Mouse (Mus musculus) embryonic facial prominence, embryonic 11.5 days (tissue): ENCODE results near the gene Dcaf15. TPM values are rescaled to one million over a fixed set of nuclear protein-coding genes. Genes with fewer than 3 reads are reported as not detected.
A peak's percentile ranks its signal among the peaks of the same experiment; 100 is the strongest.

Experiments
- ATAC-seq: fragments of 200-750 bp; cut with Nextera tagmentation; replicated peaks from 2 replicates; pipeline ENCODE4 v1.8.0; 2017; ENCODE audit warnings: low read depth; ENCODE audit not compliant: insufficient number of reproducible peaks, low FRiP score, low TSS enrichment
- DNase-seq: peaks from one replicate; pipeline ENCODE4 v3.0.0-alpha.2; 2015; ENCODE audit warnings: low spot score
- H3K27ac ChIP-seq: fragments of 300-500 bp; sonication (generic); replicated peaks from 2 replicates; pipeline ENCODE4 v1.5.1; 2014; ENCODE audit warnings: mild to moderate bottlenecking, low read depth, low read length, control low read depth
- H3K27me3 ChIP-seq: fragments of 300-500 bp; sonication (generic); 2 replicates; pipeline ENCODE4 v1.6.1; 2014; ENCODE audit warnings: mild to moderate bottlenecking, low read length, moderate library complexity, mixed read lengths; ENCODE audit not compliant: control insufficient read depth, insufficient read depth
- H3K36me3 ChIP-seq: fragments of 300-500 bp; sonication (generic); replicated peaks from 2 replicates; pipeline ENCODE4 v1.6.1; 2014; ENCODE audit warnings: low read depth, mild to moderate bottlenecking, low read length, moderate library complexity, mixed read lengths; ENCODE audit not compliant: control insufficient read depth, insufficient read depth
- H3K4me1 ChIP-seq: fragments of 300-500 bp; sonication (generic); 2 replicates; pipeline ENCODE4 v1.6.1; 2014; ENCODE audit warnings: low read length, mixed read lengths; ENCODE audit not compliant: control insufficient read depth, insufficient read depth
- H3K4me2 ChIP-seq: fragments of 300-500 bp; sonication (generic); 2 replicates; pipeline ENCODE4 v1.6.1; 2014; ENCODE audit warnings: low read depth, mild to moderate bottlenecking, control low read depth, low read length, moderate library complexity
- H3K4me3 ChIP-seq: fragments of 300-500 bp; sonication (generic); 2 replicates; pipeline ENCODE4 v1.5.1; 2014; ENCODE audit warnings: low read depth, low read length, control low read depth
- H3K9ac ChIP-seq: fragments of 300-500 bp; sonication (generic); replicated peaks from 2 replicates; pipeline ENCODE4 v1.6.1; 2014; ENCODE audit warnings: mild to moderate bottlenecking, control low read depth, low read length
- H3K9me3 ChIP-seq: fragments of 300-500 bp; sonication (generic); replicated peaks from 2 replicates; pipeline ENCODE4 v1.6.1; 2016; ENCODE audit warnings: mild to moderate bottlenecking, low read length, inconsistent platforms, mixed read lengths; ENCODE audit not compliant: control insufficient read depth
- whole genome bisulfite sequencing: fragments of 180-500 bp; shearing (Covaris S2); extraction: QIAGEN DNeasy Blood & Tissue Kit; methylation state at CpG from one replicate; pipeline ENCODE4 v1.1.7; 2014; 5-methylcytosine and 5-hydroxymethylcytosine counted together
- polyA plus RNA-seq: library from polyadenylated mRNA; unstranded; fragments of >200 nt; fragmentation: Nextera tagmentation; extraction: Ambion mirVana; gene quantifications from 2 replicates; pipeline ENCODE4 v1.2.1, GENCODE M21; 2014

The Dcaf15 gene
- polyA plus RNA-seq, 1 experiment from 2014 or later, result 9.8 TPM

- no peaks in the 10 kb centered on the region for H3K36me3 ChIP-seq
- no peaks in the 10 kb centered on the region for H3K27me3 ChIP-seq
- DNase-seq, result no peak
- H3K9me3 ChIP-seq, result no peaks in the 10 kb centered on the region
- peaks cover 2% of the 10 kb centered on the region; the same call in 1 of the 2 replicates for H3K4me1 ChIP-seq
- 64% methylated on average over 12 of the region's 12 CpGs for WGBS
- no peak overlapping the region for H3K27ac ChIP-seq
- no peak overlapping the region for H3K9ac ChIP-seq
- H3K4me3 ChIP-seq, result no peak overlapping the region
- ATAC-seq, result no peak
- H3K4me2 ChIP-seq, result no peak overlapping the region
These were observed 36.1 kb downstream of the Dcaf15 start for GRCm38 (mm10) chr8:84068316-84069035.

GRCm38 (mm10) chr8:84067911-84068310 is 36.7 kb downstream of the Dcaf15 start:
- ATAC-seq, result no peak
- Histone ChIP-seq H3K4me3 (no peak overlapping the region; the same call in 1 of the 2 replicates), H3K36me3 (no peaks in the 10 kb centered on the region), H3K9me3 (no peaks in the 10 kb centered on the region), H3K9ac (no peak overlapping the region), H3K4me1 (peaks cover 2% of the 10 kb centered on the region; the same call in 1 of the 2 replicates), H3K4me2 (no peak overlapping the region; the same call in 1 of the 2 replicates), H3K27ac (no peak overlapping the region), H3K27me3 (no peaks in the 10 kb centered on the region)
- DNase-seq, result no peak
- 90% methylated on average over 7 of the region's 7 CpGs for WGBS

DNA sequence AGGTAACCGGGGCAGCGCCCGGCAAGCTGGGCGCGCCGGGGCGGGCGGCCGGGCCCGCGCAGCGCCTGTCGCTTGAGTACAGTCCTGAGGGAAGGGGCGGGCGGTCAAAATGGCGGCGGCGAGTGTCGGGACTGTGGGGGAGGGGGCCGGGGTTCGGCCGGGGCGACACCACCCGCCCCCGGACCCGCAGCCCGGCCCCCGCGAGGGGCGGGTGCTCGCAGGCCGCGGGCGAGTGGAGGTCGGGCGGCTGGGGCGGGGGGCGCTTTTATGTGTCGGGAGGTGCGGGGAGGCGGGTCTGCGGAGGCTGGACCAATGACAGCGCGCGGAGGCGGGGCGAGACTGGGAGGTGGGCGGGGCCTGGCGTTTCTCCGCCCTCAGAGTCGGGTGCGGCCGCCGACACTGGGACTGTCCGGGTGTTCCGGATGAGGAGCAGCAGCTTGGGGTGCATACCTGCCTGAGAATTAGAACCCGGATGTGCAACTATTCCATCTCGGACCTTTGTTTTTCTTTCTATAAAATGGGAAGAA is 37.5 kb downstream of the Dcaf15 start:
- peak overlapping the region; percentile 97 for H3K4me3 ChIP-seq
- DNase-seq (peak; percentile 93), ATAC-seq (peak; percentile 59)
- peak overlapping the region; percentile 90 for H3K9ac ChIP-seq
- no peaks in the 10 kb centered on the region for H3K9me3 ChIP-seq
- WGBS, result under 1% methylated on average over 41 of the region's 58 CpGs
- H3K27ac ChIP-seq, result peak overlapping the region; percentile 92
- H3K27me3 ChIP-seq, result no peaks in the 10 kb centered on the region
- peaks cover 2% of the 10 kb centered on the region; the same call in 1 of the 2 replicates for H3K4me1 ChIP-seq
- no peaks in the 10 kb centered on the region for H3K36me3 ChIP-seq
- peak overlapping the region; percentile 36 for H3K4me2 ChIP-seq

DNA sequence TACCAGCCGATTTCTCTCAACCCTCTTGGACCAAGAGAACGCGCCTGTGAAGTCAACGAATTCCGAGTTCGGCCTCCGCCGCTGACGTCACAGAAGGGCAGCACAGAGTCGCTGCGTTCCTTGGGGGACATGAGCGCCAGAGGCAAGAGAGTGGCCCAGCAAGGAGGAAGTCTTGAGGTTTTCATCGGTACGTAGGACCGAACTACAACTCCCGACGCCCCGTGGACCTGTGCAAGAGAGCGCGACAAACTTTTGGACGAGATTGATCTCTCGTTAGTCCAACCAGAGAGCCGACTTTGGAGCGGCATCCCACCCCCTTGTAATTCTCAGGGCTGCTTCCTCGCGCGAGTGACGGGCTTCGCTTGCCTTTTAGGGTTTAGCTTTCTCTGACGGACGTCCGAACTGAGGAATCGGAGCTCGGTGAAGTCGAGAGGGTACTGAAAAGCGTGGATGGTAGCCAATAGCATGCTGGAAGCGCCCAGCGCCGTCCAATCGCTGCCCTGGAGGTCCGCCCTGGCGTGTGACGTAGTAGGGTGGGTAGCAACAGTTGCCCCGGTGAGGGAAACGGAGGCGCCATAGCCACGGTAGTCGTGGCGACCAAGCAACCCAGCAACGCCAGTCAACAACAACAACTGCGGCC is 38.2 kb downstream of the Dcaf15 start, which contains the start of gene Rfx1:
Rfx1 (plus strand) TSS at position 544 of the 640 bp plus-strand sequence.
- ATAC-seq, result peak; percentile 99
- H3K4me3 ChIP-seq, result peak within 1 kb of the TSS; percentile 97
- peak within 1 kb of the TSS; percentile 92 for H3K27ac ChIP-seq
- H3K9me3 ChIP-seq, result no peaks in the 10 kb centered on the region
- peak within 1 kb of the TSS; percentile 74 for H3K4me2 ChIP-seq
- H3K4me1 ChIP-seq, result peaks cover 2% of the 10 kb centered on the region; the same call in 1 of the 2 replicates
- DNase-seq, result peak; percentile 99
- no peaks in the 10 kb centered on the region for H3K27me3 ChIP-seq
- H3K36me3 ChIP-seq, result no peaks in the 10 kb centered on the region
- peak within 1 kb of the TSS; percentile 90 for H3K9ac ChIP-seq
- WGBS, result 0% methylated on average over 51 of the region's 51 CpGs

GRCm38 (mm10) chr8:84065457-84066072 is 39.0 kb downstream of the Dcaf15 start:
- Histone ChIP-seq H3K27me3 (no peaks in the 10 kb centered on the region), H3K4me3 (peak overlapping the region; percentile 56), H3K4me1 (peaks cover 2% of the 10 kb centered on the region; the same call in 1 of the 2 replicates), H3K27ac (0 out of 2 replicates have a peak overlapping the region, but pooled peaks have one; percentile 56), H3K36me3 (no peaks in the 10 kb centered on the region), H3K9me3 (no peaks in the 10 kb centered on the region), H3K4me2 (peak overlapping the region; percentile 74), H3K9ac (peak overlapping the region; percentile 81)
- no peak for ATAC-seq
- WGBS, result 36% methylated on average over 5 of the region's 5 CpGs
- DNase-seq, result no peak

- H3K27ac ChIP-seq, result 0 out of 2 replicates have a peak within 1 kb of the TSS, but pooled peaks have one; percentile 56
- WGBS, result 82% methylated on average over 1 of the region's 1 CpGs
- H3K4me2 ChIP-seq, result peak within 1 kb of the TSS; percentile 74
- H3K27me3 ChIP-seq, result no peaks in the 10 kb centered on the region
- ATAC-seq, result no peak
- H3K9ac ChIP-seq, result peak within 1 kb of the TSS; percentile 81
- DNase-seq, result no peak
- H3K4me1 ChIP-seq, result peaks cover 2% of the 10 kb centered on the region; the same call in 1 of the 2 replicates
- no peaks in the 10 kb centered on the region for H3K9me3 ChIP-seq
- no peaks in the 10 kb centered on the region for H3K36me3 ChIP-seq
- H3K4me3 ChIP-seq, result peak within 1 kb of the TSS; percentile 56
These were observed 39.5 kb downstream of the Dcaf15 start, which contains the start of gene Gm10643 for GRCm38 (mm10) chr8:84065037-84065436. Gm10643 (minus strand) TSS chr8:84065137.

DNA sequence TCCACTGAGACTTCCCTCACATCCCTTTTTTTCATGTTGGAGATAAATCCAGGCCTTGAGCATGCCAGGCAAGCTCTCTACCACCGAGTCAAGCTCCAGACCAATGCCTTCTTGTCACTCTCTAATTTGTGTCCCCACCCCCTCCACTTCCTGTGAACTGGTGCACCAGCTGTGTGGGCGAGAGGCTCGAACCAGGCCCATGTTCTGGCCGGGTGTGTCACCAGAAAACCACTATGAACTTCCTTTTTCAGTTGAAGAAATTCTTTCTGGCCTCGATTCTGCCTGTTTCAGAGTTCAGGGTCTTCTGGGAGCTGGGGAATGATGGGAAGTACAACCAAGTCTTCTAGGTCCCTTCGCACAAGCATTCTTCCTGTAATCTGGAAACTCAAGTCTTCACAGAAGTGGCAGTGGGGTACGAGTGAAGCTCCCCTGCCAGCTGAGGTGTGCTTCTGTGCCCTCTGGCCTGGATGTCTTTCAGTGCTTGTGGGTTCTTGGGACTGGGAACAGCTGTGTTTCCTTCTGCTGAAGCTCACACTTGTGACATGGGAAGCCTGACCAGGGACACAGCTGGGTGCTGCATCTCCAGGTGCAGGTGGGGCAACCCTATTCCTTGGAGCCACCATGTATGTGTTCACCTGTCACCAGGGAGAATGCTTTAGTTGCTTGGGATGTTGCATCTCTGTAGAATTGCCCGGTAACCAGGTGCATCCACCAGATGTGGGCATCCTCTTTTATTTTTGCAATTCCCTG is 40.5 kb downstream of the Dcaf15 start:
- no peak for ATAC-seq
- WGBS, result 65% methylated on average over 8 of the region's 8 CpGs
- Histone ChIP-seq H3K9me3 (no peaks in the 10 kb centered on the region), H3K4me3 (no peak overlapping the region), H3K27ac (no peak overlapping the region), H3K27me3 (no peaks in the 10 kb centered on the region), H3K36me3 (no peaks in the 10 kb centered on the region), H3K4me2 (no peak overlapping the region), H3K4me1 (no peaks in the 10 kb centered on the region), H3K9ac (no peak overlapping the region)
- no peak for DNase-seq
